Mouse (Mus musculus): ENCODE measurements around the gene Znrf3. TPM values are rescaled to one million over a fixed set of nuclear protein-coding genes. Genes with fewer than 3 reads are reported as not detected.
"Not testable (repeated sequence)": the region's sequence is repeated elsewhere in the genome, so short reads cannot be mapped to it uniquely, and the experiment has no call there.

Znrf3 gene
- polyA plus RNA-seq, 1 experiment = 6.0 TPM

DNA sequence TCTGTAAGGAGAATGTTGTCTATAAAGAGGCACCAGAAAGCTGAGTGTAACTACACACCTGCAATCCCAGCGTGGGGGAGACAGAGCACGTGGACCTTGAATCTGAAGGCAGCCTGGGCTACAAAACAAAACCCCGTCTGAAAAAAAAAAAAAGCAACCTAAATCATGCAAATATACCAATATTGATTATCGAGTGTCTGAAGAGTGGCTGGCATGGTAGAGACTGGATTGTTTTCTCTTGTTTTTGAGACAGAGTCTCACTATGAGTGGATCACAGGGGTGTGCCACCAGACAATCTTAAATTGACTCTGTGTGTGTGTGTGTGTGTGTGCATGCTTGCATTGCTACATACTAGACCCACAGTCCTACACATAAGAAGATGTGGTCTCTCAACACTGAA lies 32.2 kb upstream of the Znrf3 start:
- TF ChIP-seq POLR2A (IDR thresholded peaks at IDR 0.05; ENCODE audit: extremely low read depth, insufficient read depth, low read length) (no peak), CTCF (IDR thresholded peaks at IDR 0.05; ENCODE audit: extremely low read depth, insufficient read depth, low read length) (no peak)
- Histone ChIP-seq H3K4me1 (ENCODE audit: control insufficient read depth, insufficient read depth, low read length) (no peaks in the 10 kb centered on the region), H3K4me3 (ENCODE audit: insufficient read depth, low read length) (no peak overlapping the region), H3K27ac (ENCODE audit: insufficient read depth, low read length) (no peak overlapping the region)

DNA sequence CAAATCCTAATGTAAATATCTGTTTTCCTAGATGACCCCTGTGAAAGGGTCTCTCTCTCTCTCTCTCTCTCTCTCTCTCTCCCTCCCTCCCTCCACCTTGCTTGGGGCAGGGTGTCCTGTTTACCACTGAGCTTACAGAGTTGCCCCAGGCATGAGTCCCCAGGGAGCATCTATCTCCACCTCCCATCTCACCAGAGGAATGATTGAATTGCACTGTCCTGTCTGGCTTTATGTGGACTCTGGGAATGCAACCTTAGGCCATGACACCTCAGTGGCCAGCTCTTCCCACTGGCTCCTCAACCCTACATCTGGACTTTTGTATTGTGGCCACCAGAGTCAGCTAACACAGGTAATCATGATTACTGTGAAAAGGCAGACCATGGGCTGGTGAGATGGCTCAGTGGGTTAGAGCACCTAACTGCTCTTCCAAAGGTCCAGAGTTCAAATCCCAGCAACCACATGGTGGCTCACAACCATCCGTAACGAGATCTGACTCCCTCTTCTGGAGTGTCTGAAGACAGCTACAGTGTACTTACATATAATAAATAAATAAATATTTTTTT lies 31.0 kb upstream of the Znrf3 start:
- H3K4me1 ChIP-seq (ENCODE audit: control insufficient read depth, insufficient read depth, low read length); H3K4me3 ChIP-seq (ENCODE audit: insufficient read depth, low read length); H3K27ac ChIP-seq (ENCODE audit: insufficient read depth, low read length): not testable (repeated sequence)

DNA sequence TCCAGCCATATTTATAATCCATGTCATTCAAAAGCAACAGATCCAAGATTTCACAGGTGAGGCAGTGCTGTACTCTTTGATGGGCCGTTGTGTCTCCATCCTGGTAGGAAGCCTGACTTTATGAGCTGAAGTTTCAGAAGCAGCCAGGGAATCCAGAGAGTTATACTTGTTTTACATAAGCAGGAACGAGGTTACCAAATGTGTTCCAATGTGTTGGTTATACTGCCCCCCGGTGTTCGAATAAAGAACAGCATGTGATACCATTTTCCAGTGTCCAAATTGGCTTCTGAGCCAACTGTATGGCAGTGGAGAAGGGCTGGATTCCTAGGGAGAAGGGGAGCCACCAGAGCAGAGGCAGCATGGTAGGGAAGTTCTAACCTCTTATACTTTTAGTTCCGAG lies 29.5 kb upstream of the Znrf3 start:
- no peak overlapping the region for H3K4me3 ChIP-seq (ENCODE audit: insufficient read depth, low read length)
- TF ChIP-seq POLR2A (IDR thresholded peaks at IDR 0.05; ENCODE audit: extremely low read depth, insufficient read depth, low read length) (no peak), CTCF (IDR thresholded peaks at IDR 0.05; ENCODE audit: extremely low read depth, insufficient read depth, low read length) (peak; percentile 71; the same call in 1 of the 2 replicates)
- no peaks in the 10 kb centered on the region for H3K4me1 ChIP-seq (ENCODE audit: control insufficient read depth, insufficient read depth, low read length)
- H3K27ac ChIP-seq (ENCODE audit: insufficient read depth, low read length) = no peak overlapping the region

DNA sequence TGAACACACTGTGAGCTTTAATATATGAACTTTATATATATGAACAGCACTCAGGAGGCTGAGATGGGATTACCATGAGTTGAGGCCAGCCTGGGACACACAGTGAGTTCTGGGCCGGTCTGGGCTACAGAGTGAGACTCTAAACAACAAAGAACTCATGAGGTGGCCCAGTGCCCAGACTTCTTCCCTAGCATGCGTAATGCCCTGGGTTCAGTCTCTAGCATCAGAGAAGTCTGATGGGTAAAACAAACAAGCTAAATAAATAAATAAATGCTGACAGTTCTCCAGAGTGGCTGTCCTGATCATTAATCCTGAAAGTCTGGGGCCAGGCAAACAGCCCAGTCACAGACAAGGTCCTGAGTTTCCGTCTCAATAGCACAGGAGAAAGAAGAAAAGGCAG lies 25.4 kb upstream of the Znrf3 start:
- Histone ChIP-seq H3K27ac (ENCODE audit: insufficient read depth, low read length) (no peak overlapping the region), H3K4me3 (ENCODE audit: insufficient read depth, low read length) (no peak overlapping the region), H3K4me1 (ENCODE audit: control insufficient read depth, insufficient read depth, low read length) (no peaks in the 10 kb centered on the region)
- TF ChIP-seq CTCF (IDR thresholded peaks at IDR 0.05; ENCODE audit: extremely low read depth, insufficient read depth, low read length) = no peak
- no peak for TF ChIP-seq POLR2A (IDR thresholded peaks at IDR 0.05; ENCODE audit: extremely low read depth, insufficient read depth, low read length)

DNA sequence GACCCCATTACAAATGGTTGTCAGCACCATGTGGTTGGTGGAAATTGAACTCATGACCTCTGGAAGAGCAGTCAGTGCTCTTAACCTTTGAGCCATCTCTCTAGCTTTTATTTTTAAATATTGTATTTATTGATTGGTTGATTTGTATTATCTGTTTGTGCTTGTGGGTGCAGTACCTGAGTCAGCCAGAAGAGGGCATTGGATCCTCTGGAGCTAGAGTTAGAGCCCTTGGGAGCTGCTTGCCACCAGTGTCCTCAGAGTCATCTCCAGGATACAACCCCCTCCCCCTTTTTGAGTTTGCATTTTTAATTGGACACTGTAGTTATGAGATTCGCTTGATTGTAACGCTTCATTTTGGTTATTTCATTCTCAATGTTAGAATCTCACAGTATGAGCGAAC lies 24.4 kb upstream of the Znrf3 start:
- no peak overlapping the region for H3K4me3 ChIP-seq (ENCODE audit: insufficient read depth, low read length)
- peak; percentile 38 for TF ChIP-seq CTCF (IDR thresholded peaks at IDR 0.05; ENCODE audit: extremely low read depth, insufficient read depth, low read length)
- no peak for TF ChIP-seq POLR2A (IDR thresholded peaks at IDR 0.05; ENCODE audit: extremely low read depth, insufficient read depth, low read length)
- H3K4me1 ChIP-seq (ENCODE audit: control insufficient read depth, insufficient read depth, low read length) = no peaks in the 10 kb centered on the region
- no peak overlapping the region for H3K27ac ChIP-seq (ENCODE audit: insufficient read depth, low read length)

DNA sequence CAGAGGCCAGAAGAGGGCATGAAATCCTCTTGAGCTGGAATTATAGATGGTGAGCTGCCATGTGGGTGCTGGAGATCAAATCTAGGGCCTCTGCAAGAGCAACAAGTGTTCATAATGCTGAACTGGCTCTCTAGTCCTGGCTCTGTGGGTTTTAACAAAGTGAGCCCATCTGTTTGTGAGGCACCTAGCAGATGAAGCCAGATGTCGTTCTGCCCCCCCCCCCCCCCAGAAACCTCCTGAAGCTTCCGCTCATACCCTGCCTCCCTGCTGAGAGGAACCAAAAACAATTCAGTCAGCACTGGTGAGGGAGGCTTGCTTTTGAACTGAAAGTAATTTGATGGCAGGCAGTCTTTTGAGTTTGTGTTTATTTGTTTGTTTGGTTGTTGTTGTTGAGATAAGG lies 23.8 kb upstream of the Znrf3 start:
- Histone ChIP-seq H3K4me1 (ENCODE audit: control insufficient read depth, insufficient read depth, low read length) (no peaks in the 10 kb centered on the region), H3K4me3 (ENCODE audit: insufficient read depth, low read length) (no peak overlapping the region), H3K27ac (ENCODE audit: insufficient read depth, low read length) (no peak overlapping the region)
- no peak for TF ChIP-seq POLR2A (IDR thresholded peaks at IDR 0.05; ENCODE audit: extremely low read depth, insufficient read depth, low read length)
- no peak for TF ChIP-seq CTCF (IDR thresholded peaks at IDR 0.05; ENCODE audit: extremely low read depth, insufficient read depth, low read length)

DNA sequence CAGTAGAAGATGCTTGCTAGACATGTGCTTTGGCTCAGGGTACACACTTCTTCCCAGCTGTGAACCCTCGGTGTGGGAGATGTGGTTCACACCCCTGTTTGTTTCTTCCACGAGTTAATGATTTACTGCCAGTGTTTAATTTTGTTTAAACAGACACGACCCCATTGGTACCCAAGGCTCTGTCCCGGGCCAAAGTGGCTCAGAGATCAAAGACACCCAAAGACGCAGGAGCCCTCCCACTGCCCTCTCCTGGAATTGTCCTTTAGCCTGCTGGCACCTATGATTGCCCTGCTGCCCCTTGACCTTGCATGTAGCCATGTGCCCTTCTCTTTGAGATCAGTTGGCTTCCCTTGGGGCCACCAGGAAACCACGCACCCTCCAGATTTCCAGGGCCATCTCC lies 7.3 kb upstream of the Znrf3 start:
- H3K4me1 ChIP-seq (ENCODE audit: control insufficient read depth, insufficient read depth, low read length) = no peaks in the 10 kb centered on the region
- TF ChIP-seq POLR2A (IDR thresholded peaks at IDR 0.05; ENCODE audit: extremely low read depth, insufficient read depth, low read length) (no peak), CTCF (IDR thresholded peaks at IDR 0.05; ENCODE audit: extremely low read depth, insufficient read depth, low read length) (no peak)

DNA sequence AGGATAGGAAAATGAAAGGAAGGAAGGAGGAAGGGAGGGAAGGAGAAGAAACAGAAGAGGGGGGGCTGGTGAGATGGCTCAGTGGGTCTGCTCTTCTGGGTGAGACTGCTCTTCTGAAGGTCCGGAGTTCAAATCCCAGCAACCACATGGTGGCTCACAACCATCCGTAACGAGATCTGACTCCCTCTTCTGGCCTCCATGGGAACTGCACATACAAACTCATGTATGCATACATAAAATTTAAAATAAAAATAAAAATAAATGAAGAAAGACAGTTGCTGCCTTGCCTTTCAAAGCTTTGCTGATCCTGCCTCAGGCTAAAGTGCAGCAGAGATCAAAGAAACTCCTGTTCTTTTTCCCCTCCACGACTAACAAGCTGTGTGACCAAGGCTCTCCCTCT lies 6.7 kb upstream of the Znrf3 start:
- no peak for TF ChIP-seq CTCF (IDR thresholded peaks at IDR 0.05; ENCODE audit: extremely low read depth, insufficient read depth, low read length)
- TF ChIP-seq POLR2A (IDR thresholded peaks at IDR 0.05; ENCODE audit: extremely low read depth, insufficient read depth, low read length) = no peak
- Histone ChIP-seq H3K4me1 (ENCODE audit: control insufficient read depth, insufficient read depth, low read length) (no peaks in the 10 kb centered on the region), H3K27ac (ENCODE audit: insufficient read depth, low read length) (no peak overlapping the region), H3K4me3 (ENCODE audit: insufficient read depth, low read length) (no peak overlapping the region)

More for the DNA sequence above, 7.3 kb upstream of the Znrf3 start:
- no peak overlapping the region for H3K4me3 ChIP-seq (ENCODE audit: insufficient read depth, low read length)
- H3K27ac ChIP-seq (ENCODE audit: insufficient read depth, low read length) = no peak overlapping the region

DNA sequence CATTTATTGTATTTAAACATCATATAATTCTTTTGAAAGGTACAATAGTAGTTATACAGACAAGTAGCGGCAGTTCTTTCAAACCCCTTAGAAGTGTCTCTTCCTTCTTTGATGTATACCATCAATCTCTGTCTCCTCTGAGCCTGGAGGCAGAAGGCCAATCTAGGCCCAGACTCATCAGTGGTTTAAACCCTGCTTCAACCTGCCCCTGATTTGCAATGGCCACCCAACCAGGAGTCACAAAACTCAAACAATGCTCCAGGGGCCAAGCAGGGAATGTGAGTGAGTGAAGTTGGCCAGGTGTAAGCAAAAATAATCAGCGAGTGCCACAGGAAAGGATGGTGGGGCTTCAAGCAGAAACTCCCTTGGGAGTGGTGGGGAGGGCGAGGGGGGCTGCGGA lies 6.1 kb upstream of the Znrf3 start:
- Histone ChIP-seq H3K27ac (ENCODE audit: insufficient read depth, low read length) (no peak overlapping the region), H3K4me1 (ENCODE audit: control insufficient read depth, insufficient read depth, low read length) (no peaks in the 10 kb centered on the region), H3K4me3 (ENCODE audit: insufficient read depth, low read length) (no peak overlapping the region)
- no peak for TF ChIP-seq CTCF (IDR thresholded peaks at IDR 0.05; ENCODE audit: extremely low read depth, insufficient read depth, low read length)
- no peak for TF ChIP-seq POLR2A (IDR thresholded peaks at IDR 0.05; ENCODE audit: extremely low read depth, insufficient read depth, low read length)

DNA sequence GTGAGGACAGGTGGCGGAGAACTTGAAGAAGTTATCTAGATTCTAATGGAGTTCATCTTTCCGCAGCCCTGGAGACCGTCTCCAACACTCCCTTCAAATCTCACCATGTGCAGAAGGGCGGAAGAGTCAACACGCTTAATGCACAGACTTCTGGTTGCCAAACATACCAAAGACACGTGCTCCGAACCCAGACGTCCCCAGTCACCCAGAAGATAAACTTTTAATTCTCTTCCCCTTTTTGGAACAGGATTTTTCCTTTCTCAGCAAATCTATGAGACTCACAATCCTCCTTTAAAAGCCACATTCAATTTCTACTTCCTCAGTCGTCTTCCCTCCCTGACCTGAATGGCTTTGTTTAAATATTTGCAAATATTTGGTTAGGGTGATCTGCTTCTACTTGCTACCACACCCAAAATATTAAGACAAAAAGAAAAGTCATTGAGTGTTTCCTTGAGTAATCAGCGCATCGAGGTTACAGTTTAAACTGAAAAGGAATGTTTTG lies 856 bp upstream of the Znrf3 start:
- TF ChIP-seq POLR2A (IDR thresholded peaks at IDR 0.05; ENCODE audit: extremely low read depth, insufficient read depth, low read length) (no peak), CTCF (IDR thresholded peaks at IDR 0.05; ENCODE audit: extremely low read depth, insufficient read depth, low read length) (no peak)
- no peak overlapping the region for H3K27ac ChIP-seq (ENCODE audit: insufficient read depth, low read length)
- H3K4me3 ChIP-seq (ENCODE audit: insufficient read depth, low read length) = peak overlapping the region; percentile 38
- no peaks in the 10 kb centered on the region; the same call in 1 of the 2 replicates for H3K4me1 ChIP-seq (ENCODE audit: control insufficient read depth, insufficient read depth, low read length)
